Mouse (Mus musculus): ENCODE measurements at regions not wholly inside any gene's neighbourhood (a gene's known extent, or its start where the extent isn't known, plus 50 kb on each side); places are given as distances from the start of the nearest gene placed in this dataset.

GRCm38 (mm10) chr10:19066821-19067350 lies 51.4 kb upstream of the Tnfaip3 start:
- no peak for TF ChIP-seq POLR2A (IDR thresholded peaks at IDR 0.05; ENCODE audit: insufficient read length, low read depth)
- no peak for TF ChIP-seq MYOD1 (IDR thresholded peaks at IDR 0.05; ENCODE audit: control insufficient read depth in 1 of 3, insufficient read length in 2 of 3, low read depth in 2 of 3)
- no peak for TF ChIP-seq MAX (IDR thresholded peaks at IDR 0.05; ENCODE audit: low read depth)
- no peak for TF ChIP-seq CEBPB (IDR thresholded peaks at IDR 0.05; ENCODE audit: insufficient read depth, poor library complexity, severe bottlenecking)
